Mouse (Mus musculus) MEL-GATA-1-ER (cell line): ENCODE data around the gene Nsun3.
"Not testable (repeated sequence)": the region's sequence is repeated elsewhere in the genome, so short reads cannot be mapped to it uniquely, and the experiment has no call there.

Experiments used
- DNase-seq: peaks from one replicate; pipeline ENCODE4 v3.0.0-alpha.2; 2012; ENCODE audit warnings: low read depth; ENCODE audit errors: extremely low read depth

Nsun3 gene

DNA sequence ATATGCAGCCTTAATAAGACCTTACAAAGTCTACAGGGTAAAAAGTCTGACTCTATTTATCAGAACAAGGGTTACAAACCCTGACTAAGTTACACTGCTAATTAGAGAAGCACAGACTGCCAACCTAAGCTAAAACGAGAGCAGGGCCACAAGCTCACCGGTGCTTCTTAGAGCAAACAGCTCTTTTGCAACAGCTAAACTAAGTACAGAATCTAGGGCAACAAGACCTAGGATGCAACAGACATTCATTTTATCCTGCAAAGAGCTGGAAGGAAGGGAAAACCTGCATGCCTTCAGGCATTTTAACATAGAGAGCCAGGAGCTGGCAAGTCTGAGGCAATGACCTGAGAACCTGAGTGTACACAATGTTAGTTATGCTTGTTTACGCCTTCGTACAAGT lies 33.5 kb downstream of the Nsun3 start:
- no peak for DNase-seq

DNA sequence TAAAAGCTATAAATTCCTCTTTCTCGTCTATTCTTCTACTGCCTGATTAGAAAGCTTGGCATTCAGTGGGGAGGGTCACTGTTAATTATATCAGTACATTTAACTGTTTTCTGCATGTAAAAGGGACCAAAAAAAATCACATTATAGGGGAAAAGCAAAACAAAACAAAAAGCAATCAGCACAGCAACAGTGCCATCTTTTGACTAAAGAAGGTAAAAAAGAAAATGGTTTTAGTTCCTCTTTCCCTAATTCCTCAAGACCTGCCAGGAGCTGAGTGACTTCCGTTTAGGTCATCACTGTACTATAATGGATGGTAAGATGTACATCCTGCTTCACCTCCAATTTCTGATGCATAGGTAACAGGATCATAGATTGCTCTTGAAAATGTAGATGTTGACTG lies 40.7 kb downstream of the Nsun3 start:
- DNase-seq = no peak

DNA sequence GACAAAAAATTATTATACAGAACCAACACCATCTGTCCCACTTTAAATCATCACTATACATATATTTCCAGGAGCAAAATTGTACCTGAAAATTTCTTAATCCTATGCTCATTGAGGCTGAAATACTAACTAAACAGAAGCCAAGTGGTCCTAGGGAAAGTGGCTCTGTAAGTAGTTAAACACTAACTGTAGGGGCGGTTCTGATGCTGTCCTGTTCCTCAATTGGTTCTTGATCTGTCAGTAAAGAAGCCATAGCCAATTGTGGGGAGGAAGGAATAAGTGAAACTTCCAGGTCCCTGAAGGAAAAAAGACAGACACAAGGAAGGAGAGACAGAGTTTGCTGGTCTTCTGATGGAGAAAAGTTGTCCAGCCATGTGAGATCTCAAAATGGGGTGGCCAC lies 52.3 kb downstream of the Nsun3 start:
- no peak for DNase-seq

DNA sequence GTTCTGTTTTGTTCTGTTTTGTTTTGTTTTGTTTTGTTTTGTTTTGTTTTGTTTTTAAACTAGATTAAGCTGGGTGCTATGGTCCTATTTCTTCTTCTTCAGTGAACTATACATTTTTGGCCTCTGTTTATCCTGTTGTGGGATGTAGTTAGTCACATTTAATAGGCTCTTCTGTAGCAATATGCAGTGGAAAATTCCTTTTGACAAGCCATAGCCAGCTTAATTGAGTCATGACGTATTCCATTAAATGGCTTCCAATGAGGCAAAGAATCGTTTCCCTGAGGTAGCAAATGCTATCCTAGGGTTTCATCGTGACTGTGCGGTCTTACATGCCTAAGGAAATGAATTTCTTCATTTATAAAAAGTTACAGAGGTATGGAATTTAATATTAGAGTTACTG lies 56.3 kb downstream of the Nsun3 start:
- DNase-seq = no peak

DNA sequence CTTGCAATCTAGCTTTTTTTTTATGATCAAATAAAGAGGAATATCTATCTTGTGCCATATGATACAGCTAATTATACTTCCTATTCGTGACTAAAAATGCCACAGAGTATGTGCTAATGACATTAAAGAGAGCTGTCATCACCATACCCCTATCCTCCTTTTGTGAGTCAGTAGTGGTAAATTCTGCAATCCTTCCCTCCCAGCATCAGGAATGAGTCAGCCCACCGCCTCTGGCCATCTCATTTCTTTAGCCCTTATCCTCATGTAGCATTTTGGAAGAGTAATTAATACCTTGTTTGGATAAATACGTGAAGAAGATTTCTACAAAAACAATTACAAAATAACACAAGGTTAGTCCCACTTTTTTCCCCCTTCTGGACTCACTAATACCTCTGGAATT lies 56.8 kb downstream of the Nsun3 start:
- DNase-seq = no peak

DNA sequence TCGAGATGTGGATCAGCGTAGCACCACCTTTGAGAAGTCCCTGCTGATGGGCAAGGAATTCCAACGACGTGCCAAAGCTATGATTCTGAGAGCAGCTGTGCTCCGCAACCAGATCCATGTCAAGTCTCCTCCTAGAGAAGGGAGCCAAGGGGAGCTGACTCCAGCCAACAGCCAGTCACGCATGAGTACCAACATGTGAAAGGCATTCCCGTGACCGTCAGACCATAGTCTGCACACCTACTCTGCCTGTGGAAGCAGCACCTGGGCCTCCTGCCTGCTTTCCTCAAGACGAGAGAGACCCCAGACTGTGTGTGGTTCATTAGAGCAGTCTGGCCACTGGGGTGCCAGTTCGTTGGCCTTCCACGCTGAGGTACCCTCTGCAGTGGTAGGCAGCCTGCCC lies 68.4 kb downstream of the Nsun3 start:
- DNase-seq = not testable (repeated sequence)

DNA sequence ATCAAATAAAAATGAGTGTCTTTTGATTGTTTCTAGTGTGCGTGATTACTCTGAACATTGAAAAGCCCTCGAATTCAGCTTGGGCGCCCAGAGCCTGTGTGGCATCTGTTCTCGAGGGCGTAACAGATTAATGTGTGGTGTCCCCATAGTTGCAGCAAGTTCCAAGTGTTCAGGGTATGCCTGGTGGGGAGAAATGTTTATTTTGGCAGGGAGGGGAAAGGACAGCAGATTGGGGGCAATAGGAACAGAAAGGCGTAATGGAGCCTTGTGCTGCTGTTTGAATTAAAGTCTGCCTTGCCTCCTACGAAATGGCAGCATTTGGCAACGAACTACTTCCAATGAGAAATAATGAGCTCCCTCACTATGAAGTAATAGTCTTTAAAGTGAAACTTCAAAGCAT lies 96.2 kb downstream of the Nsun3 start:
- no peak for DNase-seq

DNA sequence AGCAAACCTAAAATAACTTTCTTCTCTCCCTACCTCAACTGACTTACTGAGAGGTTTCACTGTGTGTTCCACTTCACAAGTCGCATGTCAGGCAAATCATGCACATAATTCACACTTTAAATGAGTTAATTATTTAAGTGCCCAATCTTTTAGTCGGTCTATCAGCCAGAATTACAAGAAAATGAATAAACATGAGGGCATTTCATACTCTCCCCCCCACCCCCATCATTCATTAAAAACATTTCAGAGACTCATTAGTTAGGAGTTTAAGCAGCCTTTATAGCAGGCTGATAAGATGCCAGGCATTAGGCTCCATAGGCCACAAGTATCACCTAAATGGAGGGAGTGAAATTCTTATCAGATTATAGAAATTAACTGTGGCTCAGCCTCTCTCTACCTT lies 100.5 kb downstream of the Nsun3 start:
- DNase-seq = no peak

DNA sequence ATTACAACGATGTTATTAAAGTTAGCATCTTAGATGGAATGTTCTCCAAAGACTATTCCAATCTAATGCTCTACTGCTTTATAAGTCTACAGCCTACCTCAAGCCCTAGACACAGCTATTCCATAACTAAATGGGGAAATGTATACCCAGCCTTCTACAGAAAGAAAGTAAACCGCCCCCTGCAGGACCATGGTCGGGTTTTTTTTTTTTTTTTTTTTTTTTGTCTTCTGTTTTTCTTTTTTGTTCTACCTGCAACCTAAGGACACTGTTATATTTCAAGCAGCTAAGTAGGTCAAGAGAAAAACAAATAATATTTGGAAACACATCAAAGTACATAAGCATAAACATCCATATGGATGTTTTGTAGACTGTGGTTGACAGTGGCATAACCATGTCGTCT lies 101.1 kb downstream of the Nsun3 start:
- no peak for DNase-seq
